Mouse (Mus musculus): ENCODE measurements around the gene Mtfr1l. TPM values are rescaled to one million over a fixed set of nuclear protein-coding genes. Genes with fewer than 3 reads are reported as not detected.
A peak's percentile ranks its signal among the peaks of the same experiment; 100 is the strongest.

The Mtfr1l gene
- polyA plus RNA-seq, 1 experiment = 88.3 TPM

GRCm38 (mm10) chr4:134559154-134559553, 24.0 kb upstream of the Mtfr1l start:
- Histone ChIP-seq H3K4me3 (ENCODE audit: insufficient read depth, low read length) (no peak overlapping the region), H3K4me1 (ENCODE audit: control insufficient read depth, insufficient read depth, low read length) (no peaks in the 10 kb centered on the region), H3K27ac (ENCODE audit: insufficient read depth, low read length) (no peak overlapping the region)
- TF ChIP-seq CTCF (IDR thresholded peaks at IDR 0.05; ENCODE audit: borderline replicate concordance, insufficient read depth, low read length) = no peak
- TF ChIP-seq POLR2A (IDR thresholded peaks at IDR 0.05; ENCODE audit: low read depth, low read length) = no peak

- Histone ChIP-seq H3K27ac (ENCODE audit: insufficient read depth, low read length) (no peak overlapping the region), H3K4me3 (ENCODE audit: insufficient read depth, low read length) (no peak overlapping the region), H3K4me1 (ENCODE audit: control insufficient read depth, insufficient read depth, low read length) (no peaks in the 10 kb centered on the region)
- no peak for TF ChIP-seq POLR2A (IDR thresholded peaks at IDR 0.05; ENCODE audit: low read depth, low read length)
- TF ChIP-seq CTCF (IDR thresholded peaks at IDR 0.05; ENCODE audit: borderline replicate concordance, insufficient read depth, low read length) = no peak
Observed at GRCm38 (mm10) chr4:134558570-134559113, 23.5 kb upstream of the Mtfr1l start.

- Histone ChIP-seq H3K4me1 (ENCODE audit: control insufficient read depth, insufficient read depth, low read length) (no peaks in the 10 kb centered on the region), H3K4me3 (ENCODE audit: insufficient read depth, low read length) (no peak overlapping the region), H3K27ac (ENCODE audit: insufficient read depth, low read length) (no peak overlapping the region)
- TF ChIP-seq POLR2A (IDR thresholded peaks at IDR 0.05; ENCODE audit: low read depth, low read length) (no peak), CTCF (IDR thresholded peaks at IDR 0.05; ENCODE audit: borderline replicate concordance, insufficient read depth, low read length) (no peak)
Observed at GRCm38 (mm10) chr4:134557626-134558249, 22.6 kb upstream of the Mtfr1l start.

GRCm38 (mm10) chr4:134555956-134556580, 20.9 kb upstream of the Mtfr1l start:
- H3K4me3 ChIP-seq (ENCODE audit: insufficient read depth, low read length) = no peak overlapping the region
- no peak for TF ChIP-seq CTCF (IDR thresholded peaks at IDR 0.05; ENCODE audit: borderline replicate concordance, insufficient read depth, low read length)
- TF ChIP-seq POLR2A (IDR thresholded peaks at IDR 0.05; ENCODE audit: low read depth, low read length) = no peak
- no peak overlapping the region for H3K27ac ChIP-seq (ENCODE audit: insufficient read depth, low read length)
- peaks cover 2% of the 10 kb centered on the region; the same call in 1 of the 2 replicates for H3K4me1 ChIP-seq (ENCODE audit: control insufficient read depth, insufficient read depth, low read length)

GRCm38 (mm10) chr4:134553631-134554030, 18.4 kb upstream of the Mtfr1l start:
- no peak overlapping the region for H3K27ac ChIP-seq (ENCODE audit: insufficient read depth, low read length)
- TF ChIP-seq CTCF (IDR thresholded peaks at IDR 0.05; ENCODE audit: borderline replicate concordance, insufficient read depth, low read length) (no peak), POLR2A (IDR thresholded peaks at IDR 0.05; ENCODE audit: low read depth, low read length) (no peak)
- peaks cover 5% of the 10 kb centered on the region for H3K4me1 ChIP-seq (ENCODE audit: control insufficient read depth, insufficient read depth, low read length)
- H3K4me3 ChIP-seq (ENCODE audit: insufficient read depth, low read length) = no peak overlapping the region

- H3K4me3 ChIP-seq (ENCODE audit: insufficient read depth, low read length) = peak within 1 kb of the TSS; percentile 91
- 0 out of 2 replicates have a peak within 1 kb of the TSS, but pooled peaks have one; percentile 16 for H3K27ac ChIP-seq (ENCODE audit: insufficient read depth, low read length)
- H3K4me1 ChIP-seq (ENCODE audit: control insufficient read depth, insufficient read depth, low read length) = peaks cover 6% of the 10 kb centered on the region
- TF ChIP-seq CTCF (IDR thresholded peaks at IDR 0.05; ENCODE audit: borderline replicate concordance, insufficient read depth, low read length) (no peak), POLR2A (IDR thresholded peaks at IDR 0.05; ENCODE audit: low read depth, low read length) (peak; percentile 8; the same call in 1 of the 2 replicates)
Observed at GRCm38 (mm10) chr4:134551494-134552316, 16.5 kb upstream of the Mtfr1l start, which contains the start of gene Selenon. Gene Selenon (minus strand): TSS chr4:134552166.

- Histone ChIP-seq H3K4me3 (ENCODE audit: insufficient read depth, low read length) (no peak overlapping the region), H3K27ac (ENCODE audit: insufficient read depth, low read length) (no peak overlapping the region), H3K4me1 (ENCODE audit: control insufficient read depth, insufficient read depth, low read length) (peaks cover 7% of the 10 kb centered on the region)
- TF ChIP-seq CTCF (IDR thresholded peaks at IDR 0.05; ENCODE audit: borderline replicate concordance, insufficient read depth, low read length) = no peak
- TF ChIP-seq POLR2A (IDR thresholded peaks at IDR 0.05; ENCODE audit: low read depth, low read length) = no peak
Observed at GRCm38 (mm10) chr4:134549899-134550298, 14.7 kb upstream of the Mtfr1l start.

- Histone ChIP-seq H3K27ac (ENCODE audit: insufficient read depth, low read length) (no peak overlapping the region), H3K4me1 (ENCODE audit: control insufficient read depth, insufficient read depth, low read length) (peaks cover 7% of the 10 kb centered on the region), H3K4me3 (ENCODE audit: insufficient read depth, low read length) (no peak overlapping the region)
- TF ChIP-seq POLR2A (IDR thresholded peaks at IDR 0.05; ENCODE audit: low read depth, low read length) = no peak
Observed at GRCm38 (mm10) chr4:134548169-134548938, 13.2 kb upstream of the Mtfr1l start.

All from embryonic fibroblast, embryonic 13.5 days (primary cell).